Mouse (Mus musculus): ENCODE data around the gene Bcl11a. TPM values are rescaled to one million over a fixed set of nuclear protein-coding genes. Genes with fewer than 3 reads are reported as not detected.

Gene Bcl11a
- polyA plus RNA-seq, 1 experiment: 89.4 TPM

- Histone ChIP-seq H3K27ac (ENCODE audit: insufficient read depth, low read depth, low read length) (no peak overlapping the region), H3K4me3 (ENCODE audit: insufficient read depth, low read depth, low read length) (no peak overlapping the region), H3K4me1 (ENCODE audit: control insufficient read depth, insufficient read depth, low read length) (peaks cover 34% of the 10 kb centered on the region)
- WGBS: 68% methylated on average over 3 of the region's 3 CpGs
- no peak for TF ChIP-seq POLR2A (IDR thresholded peaks at IDR 0.05; ENCODE audit: insufficient read depth, low read depth, low read length)
- no peak for TF ChIP-seq CTCF (IDR thresholded peaks at IDR 0.05; ENCODE audit: insufficient read depth, low read depth, low read length)
Measured at GRCm38 (mm10) chr11:24101625-24102024, 23.8 kb downstream of the Bcl11a start.

DNA sequence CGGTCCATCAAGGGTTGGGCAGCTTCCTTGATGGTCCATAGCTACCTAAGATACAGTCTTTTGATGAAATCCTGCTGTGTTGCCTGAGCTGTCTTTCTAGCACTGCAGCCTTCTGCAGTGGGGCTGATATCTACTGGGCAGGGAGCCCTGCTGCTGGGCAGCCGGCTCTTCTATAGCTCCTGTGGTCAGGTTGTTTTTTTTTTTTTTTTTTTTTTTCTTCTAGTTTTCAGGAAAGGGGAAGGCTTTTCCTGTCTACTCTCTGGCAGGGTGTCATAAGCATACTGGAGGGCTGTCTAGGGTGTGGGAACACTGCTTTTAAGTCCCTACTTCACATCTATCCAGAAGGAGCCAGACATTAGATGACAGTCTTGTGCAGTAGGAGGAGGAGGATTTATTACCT lies 24.5 kb downstream of the Bcl11a start:
- WGBS: 52% methylated on average over 2 of the region's 2 CpGs
- no peak overlapping the region for H3K4me3 ChIP-seq (ENCODE audit: insufficient read depth, low read depth, low read length)
- peaks cover 33% of the 10 kb centered on the region for H3K4me1 ChIP-seq (ENCODE audit: control insufficient read depth, insufficient read depth, low read length)
- no peak overlapping the region for H3K27ac ChIP-seq (ENCODE audit: insufficient read depth, low read depth, low read length)
- TF ChIP-seq CTCF (IDR thresholded peaks at IDR 0.05; ENCODE audit: insufficient read depth, low read depth, low read length) (no peak), POLR2A (IDR thresholded peaks at IDR 0.05; ENCODE audit: insufficient read depth, low read depth, low read length) (no peak)

DNA sequence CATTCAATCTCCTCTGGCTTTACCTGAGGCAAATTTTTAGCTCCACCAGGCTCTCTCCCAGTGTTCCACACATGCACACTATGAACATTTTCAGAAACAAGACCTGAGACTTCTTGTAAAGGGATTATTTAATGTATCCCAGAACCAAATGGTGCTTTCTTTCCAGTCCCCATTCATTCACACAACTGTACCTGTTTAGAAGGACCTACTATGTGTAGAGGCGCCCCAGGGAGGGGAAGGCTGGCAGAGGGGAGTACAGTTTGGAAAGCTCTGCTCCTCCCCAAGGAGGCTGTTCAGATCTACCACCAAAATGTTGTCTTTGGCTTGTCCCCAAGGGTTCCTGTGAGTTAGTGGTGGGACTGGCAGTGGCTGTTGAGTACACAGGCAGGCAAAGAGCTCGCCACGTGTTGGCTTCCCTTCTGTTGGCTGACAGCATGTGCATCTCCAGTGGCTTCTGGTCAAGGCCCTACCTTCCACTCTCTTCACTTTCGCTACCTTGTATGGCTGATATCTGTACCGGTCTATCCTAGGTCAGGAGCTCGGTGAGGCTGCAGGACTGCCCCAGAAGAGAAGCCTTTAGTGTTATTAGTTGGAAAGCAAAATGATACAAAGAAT lies 25.4 kb downstream of the Bcl11a start:
- whole genome bisulfite sequencing: 60% methylated on average over 6 of the region's 6 CpGs
- TF ChIP-seq POLR2A (IDR thresholded peaks at IDR 0.05; ENCODE audit: insufficient read depth, low read depth, low read length) (no peak), CTCF (IDR thresholded peaks at IDR 0.05; ENCODE audit: insufficient read depth, low read depth, low read length) (no peak; the same call in 1 of the 2 replicates)
- H3K4me1 ChIP-seq (ENCODE audit: control insufficient read depth, insufficient read depth, low read length): peaks cover 33% of the 10 kb centered on the region
- H3K27ac ChIP-seq (ENCODE audit: insufficient read depth, low read depth, low read length): no peak overlapping the region
- no peak overlapping the region for H3K4me3 ChIP-seq (ENCODE audit: insufficient read depth, low read depth, low read length)

- 36% methylated on average over 5 of the region's 5 CpGs for WGBS
- no peak overlapping the region for H3K4me3 ChIP-seq (ENCODE audit: insufficient read depth, low read depth, low read length)
- H3K4me1 ChIP-seq (ENCODE audit: control insufficient read depth, insufficient read depth, low read length): peaks cover 28% of the 10 kb centered on the region
- H3K27ac ChIP-seq (ENCODE audit: insufficient read depth, low read depth, low read length): no peak overlapping the region; the same call in 1 of the 2 replicates
- no peak for TF ChIP-seq POLR2A (IDR thresholded peaks at IDR 0.05; ENCODE audit: insufficient read depth, low read depth, low read length)
- no peak for TF ChIP-seq CTCF (IDR thresholded peaks at IDR 0.05; ENCODE audit: insufficient read depth, low read depth, low read length)
Measured at GRCm38 (mm10) chr11:24107414-24107813, 29.6 kb downstream of the Bcl11a start.

DNA sequence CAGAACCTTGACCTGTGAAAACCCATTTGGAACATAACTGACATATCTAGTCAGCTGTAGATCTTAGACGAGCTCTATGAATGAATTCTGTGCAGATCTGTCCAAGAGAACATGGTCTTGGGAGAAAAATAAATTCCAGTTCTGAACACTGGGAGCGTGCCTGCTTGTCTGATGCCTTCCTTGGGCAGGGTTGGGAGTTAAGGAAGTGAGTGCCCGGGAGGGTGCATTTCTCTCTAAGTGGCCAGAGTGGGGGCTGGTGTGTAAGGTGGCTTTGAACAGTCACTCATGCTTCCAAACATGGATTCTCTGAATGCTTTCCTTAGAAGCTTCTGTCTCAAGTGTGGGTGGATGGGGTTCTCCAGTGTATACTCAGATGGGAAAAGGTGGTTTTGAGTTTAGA lies 31.1 kb downstream of the Bcl11a start:
- no peak overlapping the region for H3K4me3 ChIP-seq (ENCODE audit: insufficient read depth, low read depth, low read length)
- H3K4me1 ChIP-seq (ENCODE audit: control insufficient read depth, insufficient read depth, low read length): peaks cover 28% of the 10 kb centered on the region
- TF ChIP-seq CTCF (IDR thresholded peaks at IDR 0.05; ENCODE audit: insufficient read depth, low read depth, low read length) (no peak), POLR2A (IDR thresholded peaks at IDR 0.05; ENCODE audit: insufficient read depth, low read depth, low read length) (no peak)
- H3K27ac ChIP-seq (ENCODE audit: insufficient read depth, low read depth, low read length): no peak overlapping the region
- 41% methylated on average over 3 of the region's 3 CpGs for WGBS

GRCm38 (mm10) chr11:24109388-24109787 lies 31.5 kb downstream of the Bcl11a start:
- 0 out of 2 replicates have a peak overlapping the region, but pooled peaks have one; percentile 3 for H3K27ac ChIP-seq (ENCODE audit: insufficient read depth, low read depth, low read length)
- TF ChIP-seq POLR2A (IDR thresholded peaks at IDR 0.05; ENCODE audit: insufficient read depth, low read depth, low read length): no peak
- TF ChIP-seq CTCF (IDR thresholded peaks at IDR 0.05; ENCODE audit: insufficient read depth, low read depth, low read length): no peak
- peaks cover 31% of the 10 kb centered on the region for H3K4me1 ChIP-seq (ENCODE audit: control insufficient read depth, insufficient read depth, low read length)
- 73% methylated on average over 3 of the region's 3 CpGs for WGBS
- H3K4me3 ChIP-seq (ENCODE audit: insufficient read depth, low read depth, low read length): no peak overlapping the region

GRCm38 (mm10) chr11:24110113-24110512 lies 32.3 kb downstream of the Bcl11a start:
- Histone ChIP-seq H3K4me3 (ENCODE audit: insufficient read depth, low read depth, low read length) (no peak overlapping the region), H3K27ac (ENCODE audit: insufficient read depth, low read depth, low read length) (0 out of 2 replicates have a peak overlapping the region, but pooled peaks have one; percentile 40), H3K4me1 (ENCODE audit: control insufficient read depth, insufficient read depth, low read length) (peaks cover 32% of the 10 kb centered on the region)
- TF ChIP-seq POLR2A (IDR thresholded peaks at IDR 0.05; ENCODE audit: insufficient read depth, low read depth, low read length): no peak
- no peak for TF ChIP-seq CTCF (IDR thresholded peaks at IDR 0.05; ENCODE audit: insufficient read depth, low read depth, low read length)
- WGBS: 52% methylated on average over 2 of the region's 2 CpGs

DNA sequence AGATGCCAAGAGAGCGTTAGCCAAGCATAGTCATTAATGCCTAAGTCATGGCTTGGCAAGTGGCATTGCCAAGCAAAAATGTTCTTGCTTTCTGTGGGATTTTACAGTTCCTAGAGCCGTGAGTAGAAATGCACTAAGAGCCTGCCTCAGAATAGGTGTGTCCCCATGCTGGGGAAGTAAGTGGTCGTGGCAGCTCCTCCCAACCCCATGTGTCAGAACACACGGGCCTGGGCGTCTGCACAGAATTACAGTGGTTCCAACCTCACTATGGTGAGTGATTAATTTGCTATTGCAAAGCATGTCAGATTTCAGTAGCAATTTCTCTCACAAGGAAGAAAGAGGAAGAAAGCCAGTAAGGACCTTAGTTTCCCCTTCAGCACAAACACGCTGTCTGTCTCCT lies 33.9 kb downstream of the Bcl11a start:
- WGBS: 29% methylated on average over 6 of the region's 6 CpGs
- peaks cover 39% of the 10 kb centered on the region for H3K4me1 ChIP-seq (ENCODE audit: control insufficient read depth, insufficient read depth, low read length)
- H3K27ac ChIP-seq (ENCODE audit: insufficient read depth, low read depth, low read length): no peak overlapping the region
- no peak overlapping the region for H3K4me3 ChIP-seq (ENCODE audit: insufficient read depth, low read depth, low read length)
- TF ChIP-seq CTCF (IDR thresholded peaks at IDR 0.05; ENCODE audit: insufficient read depth, low read depth, low read length) (no peak), POLR2A (IDR thresholded peaks at IDR 0.05; ENCODE audit: insufficient read depth, low read depth, low read length) (no peak)

DNA sequence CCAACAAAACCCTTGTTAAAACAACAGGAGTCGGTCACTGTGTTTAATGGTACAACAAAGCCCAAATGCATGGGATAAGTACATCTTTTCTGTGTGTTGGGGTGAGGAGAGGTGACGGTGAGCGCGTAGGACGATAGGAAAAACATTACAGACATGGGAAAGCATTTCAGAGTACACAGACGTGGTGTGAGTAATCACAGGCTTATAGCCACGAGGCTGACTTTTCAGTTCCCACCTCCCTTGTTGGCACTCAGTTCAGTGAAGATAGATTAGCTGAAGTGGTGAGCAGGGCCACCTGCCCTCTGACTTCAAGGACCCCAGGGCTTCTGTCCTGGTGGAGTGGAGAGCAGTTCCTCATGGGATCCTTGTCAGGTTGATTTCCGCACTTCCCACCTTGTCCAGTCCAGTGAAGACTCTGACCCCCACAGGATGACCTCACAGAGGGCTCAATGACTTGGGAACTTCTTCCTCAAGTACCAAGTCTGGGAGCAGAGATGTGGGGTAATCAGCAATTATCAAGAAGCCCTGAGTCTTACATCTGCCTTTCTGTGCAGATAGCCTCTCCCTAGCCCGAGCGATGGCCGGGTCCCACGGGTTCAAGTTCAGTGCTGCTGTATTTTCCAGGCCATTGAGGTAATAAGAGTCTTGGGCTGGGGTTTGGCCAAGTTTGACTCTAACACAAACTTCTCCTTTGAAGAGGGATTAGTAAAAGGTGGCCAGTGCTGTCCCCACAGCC lies 37.3 kb downstream of the Bcl11a start:
- TF ChIP-seq POLR2A (IDR thresholded peaks at IDR 0.05; ENCODE audit: insufficient read depth, low read depth, low read length): no peak
- TF ChIP-seq CTCF (IDR thresholded peaks at IDR 0.05; ENCODE audit: insufficient read depth, low read depth, low read length): no peak
- H3K4me1 ChIP-seq (ENCODE audit: control insufficient read depth, insufficient read depth, low read length): peaks cover 53% of the 10 kb centered on the region
- 58% methylated on average over 12 of the region's 12 CpGs for WGBS
- H3K4me3 ChIP-seq (ENCODE audit: insufficient read depth, low read depth, low read length): no peak overlapping the region
- H3K27ac ChIP-seq (ENCODE audit: insufficient read depth, low read depth, low read length): no peak overlapping the region
